Mouse (Mus musculus) limb, embryonic 14.5 days (tissue): ENCODE measurements around the gene Scap. TPM values are rescaled to one million over a fixed set of nuclear protein-coding genes. Genes with fewer than 3 reads are reported as not detected.
"Not testable (repeated sequence)": the region's sequence is repeated elsewhere in the genome, so short reads cannot be mapped to it uniquely, and the experiment has no call there.

Experiments used
- ATAC-seq: fragments of 200-750 bp; cut with Nextera tagmentation; 2 replicates; pipeline ENCODE4 v1.8.0; 2017; ENCODE audit warnings: low read depth, moderate number of reproducible peaks, moderate TSS enrichment; ENCODE audit not compliant: low FRiP score
- DNase-seq: peaks from one replicate; pipeline ENCODE4 v3.0.0-alpha.2; 2015; ENCODE audit warnings: low spot score
- H3K27ac ChIP-seq: fragments of 300-500 bp; sonication (generic); replicated peaks from 2 replicates; pipeline ENCODE4 v1.5.1; 2014; ENCODE audit warnings: low read depth, mild to moderate bottlenecking, low read length, moderate library complexity, mixed read lengths
- H3K27me3 ChIP-seq: fragments of 300-500 bp; sonication (generic); 2 replicates; pipeline ENCODE4 v1.6.1; 2014; ENCODE audit warnings: low read length, mixed read lengths; ENCODE audit not compliant: control insufficient read depth, insufficient read depth
- H3K36me3 ChIP-seq: fragments of 300-500 bp; sonication (generic); 2 replicates; pipeline ENCODE4 v1.6.1; 2014; ENCODE audit warnings: mild to moderate bottlenecking, low read length, moderate library complexity, mixed read lengths; ENCODE audit not compliant: control insufficient read depth, insufficient read depth
- H3K4me1 ChIP-seq: fragments of 300-500 bp; sonication (generic); 2 replicates; pipeline ENCODE4 v1.6.1; 2014; ENCODE audit warnings: antibody characterized with exemption, low read length, mixed read lengths; ENCODE audit not compliant: control insufficient read depth, insufficient read depth
- H3K4me2 ChIP-seq: fragments of 300-500 bp; sonication (generic); replicated peaks from 2 replicates; pipeline ENCODE4 v1.6.1; 2014; ENCODE audit warnings: low read depth, mild to moderate bottlenecking, low read length, moderate library complexity; ENCODE audit not compliant: severe bottlenecking
- H3K4me3 ChIP-seq: fragments of 300-500 bp; sonication (generic); replicated peaks from 2 replicates; pipeline ENCODE4 v1.5.1; 2014; ENCODE audit warnings: low read length
- H3K9ac ChIP-seq: fragments of 300-500 bp; sonication (generic); 2 replicates; pipeline ENCODE4 v1.6.1; 2014; ENCODE audit warnings: mild to moderate bottlenecking, low read depth, low read length, moderate library complexity; ENCODE audit not compliant: severe bottlenecking
- H3K9me3 ChIP-seq: fragments of 300-500 bp; sonication (generic); 2 replicates; pipeline ENCODE4 v1.6.1; 2016; ENCODE audit warnings: low read length; ENCODE audit not compliant: control insufficient read depth
- POLR2A ChIP-seq: fragments of 200-500 bp; IDR thresholded peaks from 2 replicates; pipeline ENCODE4 v1.8.0; 2012; ENCODE audit warnings: inconsistent platforms, mild to moderate bottlenecking, moderate library complexity, borderline replicate concordance; ENCODE audit not compliant: insufficient read depth, insufficient read length; ENCODE audit errors: extremely low read depth
- WGBS: fragments of 180-500 bp; shearing (Covaris S2); extraction: QIAGEN DNeasy Blood & Tissue Kit; methylation state at CpG from one replicate; pipeline ENCODE4 v1.1.7; 2014; 5-methylcytosine and 5-hydroxymethylcytosine counted together
- polyA plus RNA-seq, 2 experiments: library from polyadenylated mRNA; depleted of rRNA in 1 of 2; stranded (reverse) in 1 of 2; unstranded in 1 of 2; fragments of >200 nt; fragmentation: Nextera tagmentation in 1 of 2; extraction: Ambion mirVana in 1 of 2; gene quantifications; 2 replicates each; pipeline versions ENCODE4 v1.2.1 to v1.2.3; 2012 to 2014

Scap gene
- polyA plus RNA-seq, 2 experiments: 28.4 to 30.3 TPM

DNA sequence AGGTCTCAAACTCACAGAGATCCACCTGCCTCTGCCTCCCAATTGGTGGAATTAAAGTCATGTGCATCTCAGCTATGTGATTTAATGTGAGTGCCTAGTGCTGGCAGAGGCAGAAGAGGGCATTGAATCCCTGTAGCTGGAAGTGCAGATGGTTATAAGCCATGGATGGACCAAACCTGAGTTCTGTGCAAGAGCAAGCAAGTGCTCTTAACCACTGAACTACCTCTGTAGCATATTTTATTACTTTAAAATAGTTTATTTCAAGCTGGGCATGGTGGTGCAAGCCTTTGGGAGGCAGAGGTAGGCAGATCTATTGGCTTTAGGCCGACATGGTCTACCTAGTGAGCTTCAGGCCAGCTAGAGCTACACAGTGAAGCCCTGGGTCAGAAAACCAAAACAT lies 8.9 kb upstream of the Scap start:
- Histone ChIP-seq H3K27ac (no peak overlapping the region), H3K9ac (no peak overlapping the region), H3K36me3 (peaks cover 22% of the 10 kb centered on the region), H3K27me3 (no peaks in the 10 kb centered on the region), H3K4me1 (no peaks in the 10 kb centered on the region), H3K4me2 (no peak overlapping the region), H3K4me3 (no peak overlapping the region), H3K9me3 (no peaks in the 10 kb centered on the region)
- TF ChIP-seq POLR2A: no peak
- WGBS: 83% methylated on average over 1 of the region's 1 CpGs
- DNase-seq (no peak), ATAC-seq (no peak)

DNA sequence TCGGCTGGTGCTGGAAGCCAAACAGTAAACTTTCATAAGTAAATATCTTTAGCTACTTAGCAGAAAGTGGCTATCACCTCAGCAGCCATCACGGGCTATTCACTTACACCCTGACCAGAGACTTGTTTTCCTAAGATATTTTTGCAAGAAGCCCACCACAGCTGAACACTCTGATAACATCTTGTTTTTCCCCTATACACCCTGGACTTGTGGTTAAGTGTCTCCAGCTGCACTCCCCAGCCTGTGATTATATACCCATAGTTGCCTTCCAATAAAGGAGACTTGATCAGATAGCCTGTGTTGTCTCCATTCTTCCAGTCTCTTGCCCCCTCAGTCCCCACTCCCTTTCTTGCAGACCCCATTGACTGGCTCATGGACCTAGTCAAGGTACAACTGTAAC lies 4.9 kb upstream of the Scap start:
- no peaks in the 10 kb centered on the region for H3K27me3 ChIP-seq
- TF ChIP-seq POLR2A: no peak
- H3K36me3 ChIP-seq: peaks cover under 1% of the 10 kb centered on the region; the same call in 1 of the 2 replicates
- H3K4me3 ChIP-seq: no peak overlapping the region
- no peak for ATAC-seq
- no peak for DNase-seq
- no peak overlapping the region for H3K4me2 ChIP-seq
- no peak overlapping the region for H3K27ac ChIP-seq
- no peak overlapping the region for H3K9ac ChIP-seq
- no peaks in the 10 kb centered on the region for H3K9me3 ChIP-seq
- no peaks in the 10 kb centered on the region for H3K4me1 ChIP-seq
- 79% methylated on average over 2 of the region's 2 CpGs for WGBS

DNA sequence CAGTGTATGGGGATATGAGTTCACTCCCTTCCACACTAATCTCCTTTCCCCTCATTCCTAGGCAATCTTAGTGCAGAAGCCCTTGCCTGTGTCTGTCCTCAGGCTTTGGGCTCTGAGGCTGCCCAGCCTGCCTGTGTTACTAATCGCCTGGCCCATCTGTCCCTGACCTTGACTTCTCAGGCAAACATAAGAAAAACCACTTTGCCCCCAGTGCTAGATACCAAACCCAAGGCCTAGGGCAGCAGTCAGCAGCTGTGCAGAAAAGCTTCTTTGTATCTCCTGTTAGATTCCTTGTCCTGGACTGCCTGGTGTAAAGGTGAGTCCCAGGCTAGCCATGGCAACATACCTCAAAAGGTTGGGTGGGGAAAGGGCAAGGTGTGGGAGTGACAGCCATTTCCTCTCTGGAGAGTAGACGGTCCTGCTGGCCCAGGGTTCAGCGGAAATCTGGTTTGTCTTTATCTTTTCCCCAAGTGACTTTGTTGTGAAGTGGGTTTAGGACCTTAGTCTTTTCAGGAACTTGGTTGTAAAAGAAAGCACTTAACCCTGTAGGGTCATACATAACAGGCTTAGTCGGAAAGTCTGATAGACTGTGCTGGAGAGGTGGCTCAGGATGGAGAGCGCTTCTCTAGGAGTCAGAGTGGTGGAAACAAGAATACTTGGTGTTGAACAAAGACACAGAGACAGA lies 4.0 kb upstream of the Scap start:
- ATAC-seq: no peak
- WGBS: 57% methylated on average over 5 of the region's 5 CpGs

DNA sequence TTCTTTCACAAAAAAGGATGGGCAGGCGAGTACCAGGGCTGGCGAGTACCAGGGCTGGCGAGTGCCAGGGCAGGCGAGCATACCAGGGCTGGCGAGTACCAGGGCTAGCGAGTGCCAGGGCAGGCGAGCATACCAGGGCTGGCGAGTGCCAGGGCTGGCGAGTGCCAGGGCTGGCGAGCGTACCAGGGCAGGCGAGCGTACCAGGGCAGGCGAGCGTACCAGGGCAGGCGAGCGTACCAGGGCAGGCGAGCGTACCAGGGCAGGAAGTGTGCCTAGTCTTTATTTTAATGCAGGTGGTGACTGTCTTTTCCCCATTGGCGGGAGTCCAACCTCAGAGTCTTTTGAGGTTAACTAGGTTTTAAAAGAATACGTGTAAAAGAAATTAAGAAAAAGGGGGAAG lies 3.4 kb upstream of the Scap start:
- 76% methylated on average over 21 of the region's 21 CpGs for WGBS
- Histone ChIP-seq H3K27me3 (no peaks in the 10 kb centered on the region), H3K36me3 (no peaks in the 10 kb centered on the region), H3K4me1 (peaks cover 4% of the 10 kb centered on the region; the same call in 1 of the 2 replicates), H3K4me3 (no peak overlapping the region), H3K4me2 (no peak overlapping the region), H3K27ac (no peak overlapping the region), H3K9me3 (no peaks in the 10 kb centered on the region), H3K9ac (no peak overlapping the region)
- TF ChIP-seq POLR2A: no peak
- ATAC-seq (no peak), DNase-seq (no peak)

More for the DNA sequence above, 4.0 kb upstream of the Scap start:
- Histone ChIP-seq H3K27ac (no peak overlapping the region), H3K4me1 (peaks cover 4% of the 10 kb centered on the region; the same call in 1 of the 2 replicates), H3K36me3 (no peaks in the 10 kb centered on the region), H3K9ac (no peak overlapping the region), H3K9me3 (no peaks in the 10 kb centered on the region), H3K27me3 (no peaks in the 10 kb centered on the region), H3K4me3 (no peak overlapping the region), H3K4me2 (no peak overlapping the region)
- DNase-seq: no peak
- no peak for TF ChIP-seq POLR2A

DNA sequence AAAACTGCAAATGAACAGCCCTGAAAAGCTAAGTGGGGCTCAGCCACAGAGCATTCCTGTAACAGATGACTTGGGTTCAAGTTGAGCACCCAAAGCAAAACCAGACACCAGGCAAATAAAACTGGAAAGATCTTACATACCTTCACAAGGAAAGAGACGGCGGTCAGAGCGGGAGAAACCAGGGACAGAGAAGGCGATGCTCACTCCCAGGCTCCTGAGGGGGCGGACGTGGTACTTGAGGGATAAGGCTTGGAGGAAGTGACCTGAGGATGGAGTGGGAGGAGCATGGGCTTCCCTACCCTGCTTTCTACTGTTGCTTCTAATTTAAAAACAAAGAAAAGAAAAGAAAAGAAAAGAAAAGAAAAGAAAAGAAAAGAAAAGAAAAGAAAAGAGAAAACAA lies 2.7 kb upstream of the Scap start:
- Histone ChIP-seq H3K4me1 (peaks cover 4% of the 10 kb centered on the region; the same call in 1 of the 2 replicates), H3K4me3 (no peak overlapping the region), H3K27me3 (no peaks in the 10 kb centered on the region), H3K9ac (no peak overlapping the region), H3K4me2 (no peak overlapping the region), H3K9me3 (no peaks in the 10 kb centered on the region), H3K27ac (no peak overlapping the region), H3K36me3 (no peaks in the 10 kb centered on the region)
- 40% methylated on average over 6 of the region's 6 CpGs for WGBS
- DNase-seq: no peak
- no peak for TF ChIP-seq POLR2A
- no peak for ATAC-seq

DNA sequence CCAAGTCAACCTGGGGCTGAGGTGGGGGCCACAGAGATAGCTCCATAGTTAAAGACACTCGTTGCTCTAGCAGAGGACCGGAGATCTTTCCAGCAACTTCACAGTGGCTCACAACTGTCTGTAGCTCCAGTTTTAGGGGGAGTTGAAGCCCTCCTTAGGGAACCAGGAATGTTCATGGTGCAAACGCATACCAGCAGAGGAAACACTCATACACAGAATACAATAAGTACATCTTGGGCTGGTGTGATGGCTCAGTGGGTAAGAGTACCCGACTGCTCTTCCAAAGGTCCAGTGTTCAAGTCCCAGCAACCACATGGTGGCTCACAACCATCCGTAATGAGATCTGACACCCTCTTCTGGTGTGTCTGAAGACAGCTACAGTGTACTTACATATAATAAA lies 2.2 kb upstream of the Scap start:
- not testable (repeated sequence) for DNase-seq, H3K4me2 ChIP-seq, H3K9me3 ChIP-seq, H3K36me3 ChIP-seq, H3K27me3 ChIP-seq, H3K27ac ChIP-seq, H3K4me1 ChIP-seq, H3K4me3 ChIP-seq, H3K9ac ChIP-seq, ATAC-seq
- WGBS: 91% methylated on average over 5 of the region's 5 CpGs
